Mouse (Mus musculus): ENCODE measurements around the gene Ppp2r1b. TPM values are rescaled to one million over a fixed set of nuclear protein-coding genes. Genes with fewer than 3 reads are reported as not detected.
"Not testable (repeated sequence)": the region's sequence is repeated elsewhere in the genome, so short reads cannot be mapped to it uniquely, and the experiment has no call there.

Gene Ppp2r1b
- polyA plus RNA-seq, 1 experiment: 56.4 TPM

GRCm38 (mm10) chr9:50831514-50831913 lies 13.6 kb upstream of the Ppp2r1b start:
- H3K36me3 ChIP-seq (ENCODE audit: control insufficient read depth, insufficient read depth, low read length, poor library complexity, severe bottlenecking): peaks cover 2% of the 10 kb centered on the region; the same call in 1 of the 2 replicates
- no peak overlapping the region for H3K4me3 ChIP-seq (ENCODE audit: low read depth, low read length)
- H3K27me3 ChIP-seq (ENCODE audit: control insufficient read depth, insufficient read depth, low read length, poor library complexity, severe bottlenecking): no peaks in the 10 kb centered on the region
- TF ChIP-seq POLR2A (IDR thresholded peaks at IDR 0.05; ENCODE audit: insufficient read depth, low read length): no peak
- no peak for TF ChIP-seq CTCF (IDR thresholded peaks at IDR 0.05; ENCODE audit: low read depth, low read length)
- no peak for TF ChIP-seq EP300 (IDR thresholded peaks at IDR 0.05; ENCODE audit: insufficient read depth, low read depth, low read length)
- no peak overlapping the region for H3K27ac ChIP-seq (ENCODE audit: insufficient read depth, low read length)
- H3K9me3 ChIP-seq (replicated peaks; ENCODE audit: control insufficient read depth, insufficient read depth, low read length, poor library complexity, severe bottlenecking): no peaks in the 10 kb centered on the region
- H3K9ac ChIP-seq (ENCODE audit: low read depth, poor library complexity, severe bottlenecking): no peak overlapping the region
- H3K4me1 ChIP-seq (ENCODE audit: control insufficient read depth, insufficient read depth, low read length): no peaks in the 10 kb centered on the region

GRCm38 (mm10) chr9:50832162-50832561 lies 12.9 kb upstream of the Ppp2r1b start:
- TF ChIP-seq CTCF (IDR thresholded peaks at IDR 0.05; ENCODE audit: low read depth, low read length) (no peak), EP300 (IDR thresholded peaks at IDR 0.05; ENCODE audit: insufficient read depth, low read depth, low read length) (no peak), POLR2A (IDR thresholded peaks at IDR 0.05; ENCODE audit: insufficient read depth, low read length) (no peak)
- Histone ChIP-seq H3K27ac (ENCODE audit: insufficient read depth, low read length) (no peak overlapping the region), H3K4me1 (ENCODE audit: control insufficient read depth, insufficient read depth, low read length) (no peaks in the 10 kb centered on the region), H3K27me3 (ENCODE audit: control insufficient read depth, insufficient read depth, low read length, poor library complexity, severe bottlenecking) (no peaks in the 10 kb centered on the region), H3K9ac (ENCODE audit: low read depth, poor library complexity, severe bottlenecking) (no peak overlapping the region), H3K4me3 (ENCODE audit: low read depth, low read length) (no peak overlapping the region), H3K36me3 (ENCODE audit: control insufficient read depth, insufficient read depth, low read length, poor library complexity, severe bottlenecking) (peaks cover 2% of the 10 kb centered on the region; the same call in 1 of the 2 replicates), H3K9me3 (replicated peaks; ENCODE audit: control insufficient read depth, insufficient read depth, low read length, poor library complexity, severe bottlenecking) (no peaks in the 10 kb centered on the region)

- not testable (repeated sequence) for H3K4me3 ChIP-seq (ENCODE audit: low read depth, low read length); H3K27me3 ChIP-seq (ENCODE audit: control insufficient read depth, insufficient read depth, low read length, poor library complexity, severe bottlenecking); H3K4me1 ChIP-seq (ENCODE audit: control insufficient read depth, insufficient read depth, low read length); H3K9me3 ChIP-seq (replicated peaks; ENCODE audit: control insufficient read depth, insufficient read depth, low read length, poor library complexity, severe bottlenecking); H3K36me3 ChIP-seq (ENCODE audit: control insufficient read depth, insufficient read depth, low read length, poor library complexity, severe bottlenecking); H3K9ac ChIP-seq (ENCODE audit: low read depth, poor library complexity, severe bottlenecking); H3K27ac ChIP-seq (ENCODE audit: insufficient read depth, low read length)
Observed at GRCm38 (mm10) chr9:50832582-50832981, 12.5 kb upstream of the Ppp2r1b start.

- no peaks in the 10 kb centered on the region for H3K27me3 ChIP-seq (ENCODE audit: control insufficient read depth, insufficient read depth, low read length, poor library complexity, severe bottlenecking)
- H3K27ac ChIP-seq (ENCODE audit: insufficient read depth, low read length): no peak overlapping the region
Observed at GRCm38 (mm10) chr9:50833786-50834185, 11.3 kb upstream of the Ppp2r1b start.

GRCm38 (mm10) chr9:50835068-50835705 lies 9.9 kb upstream of the Ppp2r1b start:
- H3K27me3 ChIP-seq (ENCODE audit: control insufficient read depth, insufficient read depth, low read length, poor library complexity, severe bottlenecking): no peaks in the 10 kb centered on the region
- no peak overlapping the region for H3K9ac ChIP-seq (ENCODE audit: low read depth, poor library complexity, severe bottlenecking)
- no peak overlapping the region for H3K4me3 ChIP-seq (ENCODE audit: low read depth, low read length)
- no peak overlapping the region for H3K27ac ChIP-seq (ENCODE audit: insufficient read depth, low read length)
- no peak for TF ChIP-seq EP300 (IDR thresholded peaks at IDR 0.05; ENCODE audit: insufficient read depth, low read depth, low read length)
- no peak for TF ChIP-seq CTCF (IDR thresholded peaks at IDR 0.05; ENCODE audit: low read depth, low read length)
- TF ChIP-seq POLR2A (IDR thresholded peaks at IDR 0.05; ENCODE audit: insufficient read depth, low read length): no peak
- no peaks in the 10 kb centered on the region for H3K36me3 ChIP-seq (ENCODE audit: control insufficient read depth, insufficient read depth, low read length, poor library complexity, severe bottlenecking)
- no peaks in the 10 kb centered on the region for H3K9me3 ChIP-seq (replicated peaks; ENCODE audit: control insufficient read depth, insufficient read depth, low read length, poor library complexity, severe bottlenecking)
- no peaks in the 10 kb centered on the region for H3K4me1 ChIP-seq (ENCODE audit: control insufficient read depth, insufficient read depth, low read length)

More at GRCm38 (mm10) chr9:50833786-50834185, 11.3 kb upstream of the Ppp2r1b start:
- H3K36me3 ChIP-seq (ENCODE audit: control insufficient read depth, insufficient read depth, low read length, poor library complexity, severe bottlenecking): no peaks in the 10 kb centered on the region
- no peaks in the 10 kb centered on the region for H3K9me3 ChIP-seq (replicated peaks; ENCODE audit: control insufficient read depth, insufficient read depth, low read length, poor library complexity, severe bottlenecking)
- no peak overlapping the region for H3K4me3 ChIP-seq (ENCODE audit: low read depth, low read length)
- H3K9ac ChIP-seq (ENCODE audit: low read depth, poor library complexity, severe bottlenecking): no peak overlapping the region
- H3K4me1 ChIP-seq (ENCODE audit: control insufficient read depth, insufficient read depth, low read length): no peaks in the 10 kb centered on the region
- TF ChIP-seq CTCF (IDR thresholded peaks at IDR 0.05; ENCODE audit: low read depth, low read length) (no peak), POLR2A (IDR thresholded peaks at IDR 0.05; ENCODE audit: insufficient read depth, low read length) (no peak), EP300 (IDR thresholded peaks at IDR 0.05; ENCODE audit: insufficient read depth, low read depth, low read length) (no peak)

GRCm38 (mm10) chr9:50836097-50836496 lies 9.0 kb upstream of the Ppp2r1b start:
- Histone ChIP-seq H3K27ac (ENCODE audit: insufficient read depth, low read length) (no peak overlapping the region), H3K36me3 (ENCODE audit: control insufficient read depth, insufficient read depth, low read length, poor library complexity, severe bottlenecking) (no peaks in the 10 kb centered on the region), H3K9ac (ENCODE audit: low read depth, poor library complexity, severe bottlenecking) (no peak overlapping the region), H3K4me3 (ENCODE audit: low read depth, low read length) (no peak overlapping the region), H3K4me1 (ENCODE audit: control insufficient read depth, insufficient read depth, low read length) (no peaks in the 10 kb centered on the region), H3K27me3 (ENCODE audit: control insufficient read depth, insufficient read depth, low read length, poor library complexity, severe bottlenecking) (no peaks in the 10 kb centered on the region), H3K9me3 (replicated peaks; ENCODE audit: control insufficient read depth, insufficient read depth, low read length, poor library complexity, severe bottlenecking) (no peaks in the 10 kb centered on the region)
- TF ChIP-seq POLR2A (IDR thresholded peaks at IDR 0.05; ENCODE audit: insufficient read depth, low read length) (no peak), EP300 (IDR thresholded peaks at IDR 0.05; ENCODE audit: insufficient read depth, low read depth, low read length) (no peak), CTCF (IDR thresholded peaks at IDR 0.05; ENCODE audit: low read depth, low read length) (no peak)

Measured in ES-Bruce4 (cell line).